Mouse (Mus musculus) stomach, postnatal 0 days (tissue): ENCODE data around the gene Fam189a1. TPM values are rescaled to one million over a fixed set of nuclear protein-coding genes. Genes with fewer than 3 reads are reported as not detected.

Experiments
- ATAC-seq: fragments of 200-750 bp; cut with Nextera tagmentation; 2 replicates; pipeline ENCODE4 v1.8.0; 2017; ENCODE audit not compliant: low FRiP score, low TSS enrichment
- DNase-seq: peaks from one replicate; pipeline ENCODE4 v3.0.0-alpha.2; 2016; ENCODE audit warnings: low spot score
- H3K27ac ChIP-seq: fragments of 300-500 bp; sonication (generic); replicated peaks from 2 replicates; pipeline ENCODE4 v1.5.1; 2014; ENCODE audit warnings: mild to moderate bottlenecking, control low read depth
- H3K27me3 ChIP-seq: fragments of 300-500 bp; sonication (generic); 2 replicates; pipeline ENCODE4 v1.6.1; 2014; ENCODE audit warnings: low read length; ENCODE audit not compliant: control insufficient read depth, insufficient read depth
- H3K36me3 ChIP-seq: fragments of 300-500 bp; sonication (generic); 2 replicates; pipeline ENCODE4 v1.6.1; 2014; ENCODE audit warnings: low read length, mixed read lengths; ENCODE audit not compliant: control insufficient read depth, insufficient read depth
- H3K4me1 ChIP-seq: fragments of 300-500 bp; sonication (generic); replicated peaks from 2 replicates; pipeline ENCODE4 v1.6.1; 2014; ENCODE audit warnings: antibody characterized with exemption; ENCODE audit not compliant: control insufficient read depth, insufficient read depth
- H3K4me2 ChIP-seq: fragments of 300-500 bp; sonication (generic); replicated peaks from 2 replicates; pipeline ENCODE4 v1.6.1; 2014; ENCODE audit warnings: low read depth, mild to moderate bottlenecking, control low read depth, moderate library complexity
- H3K4me3 ChIP-seq: fragments of 300-500 bp; sonication (generic); 2 replicates; pipeline ENCODE4 v1.5.1; 2014; ENCODE audit warnings: low read depth, low read length, control low read depth
- H3K9ac ChIP-seq: fragments of 300-500 bp; sonication (generic); 2 replicates; pipeline ENCODE4 v1.6.1; 2014; ENCODE audit warnings: mild to moderate bottlenecking, low read length, control low read depth, mixed read lengths
- H3K9me3 ChIP-seq: fragments of 300-500 bp; sonication (generic); 2 replicates; pipeline ENCODE4 v1.6.1; 2016; ENCODE audit warnings: low read length; ENCODE audit not compliant: control insufficient read depth
- CTCF ChIP-seq: IDR thresholded peaks from 2 replicates; pipeline ENCODE4 v1.5.1; 2016; ENCODE audit warnings: antibody characterized with exemption, low read depth, mild to moderate bottlenecking, moderate library complexity
- EP300 ChIP-seq: optimal IDR thresholded peaks from 2 replicates; pipeline ENCODE3; 2016; ENCODE audit warnings: antibody characterized with exemption
- WGBS: fragments of 180-500 bp; shearing (Covaris S2); extraction: QIAGEN DNeasy Blood & Tissue Kit; methylation state at CpG from one replicate; pipeline ENCODE4 v1.1.7; 2014; 5-methylcytosine and 5-hydroxymethylcytosine counted together
- polyA plus RNA-seq: library from polyadenylated mRNA; unstranded; fragments of >200 nt; fragmentation: Nextera tagmentation; extraction: Ambion mirVana; gene quantifications from 2 replicates; pipeline ENCODE4 v1.2.1, GENCODE M21; 2015

Fam189a1 gene
- polyA plus RNA-seq, 1 experiment from 2014 or later: 0.25 TPM

GRCm38 (mm10) chr7:64923918-64924317 lies 232.5 kb downstream of the Fam189a1 start:
- H3K4me2 ChIP-seq: no peak overlapping the region
- no peaks in the 10 kb centered on the region for H3K9me3 ChIP-seq
- TF ChIP-seq EP300 (no peak), CTCF (no peak)
- ATAC-seq: no peak
- no peaks in the 10 kb centered on the region for H3K36me3 ChIP-seq
- H3K4me3 ChIP-seq: no peak overlapping the region
- no peak for DNase-seq
- no peaks in the 10 kb centered on the region for H3K27me3 ChIP-seq
- H3K27ac ChIP-seq: no peak overlapping the region
- H3K9ac ChIP-seq: no peak overlapping the region
- 75% methylated on average over 5 of the region's 5 CpGs for WGBS
- no peaks in the 10 kb centered on the region for H3K4me1 ChIP-seq

- Histone ChIP-seq H3K27ac (no peak overlapping the region), H3K4me3 (no peak overlapping the region), H3K4me2 (no peak overlapping the region), H3K27me3 (no peaks in the 10 kb centered on the region), H3K4me1 (no peaks in the 10 kb centered on the region), H3K9me3 (no peaks in the 10 kb centered on the region), H3K9ac (no peak overlapping the region), H3K36me3 (no peaks in the 10 kb centered on the region)
- no peak for ATAC-seq
- no peak for TF ChIP-seq CTCF
- no peak for TF ChIP-seq EP300
- DNase-seq: no peak
- WGBS: 73% methylated on average over 13 of the region's 13 CpGs
These were observed 235.2 kb downstream of the Fam189a1 start for GRCm38 (mm10) chr7:64921189-64921588.

GRCm38 (mm10) chr7:64920735-64921134 lies 235.6 kb downstream of the Fam189a1 start:
- H3K36me3 ChIP-seq: no peaks in the 10 kb centered on the region
- no peaks in the 10 kb centered on the region for H3K27me3 ChIP-seq
- H3K9ac ChIP-seq: no peak overlapping the region
- TF ChIP-seq CTCF (no peak), EP300 (no peak)
- DNase-seq (no peak), ATAC-seq (no peak)
- H3K4me3 ChIP-seq: no peak overlapping the region
- no peaks in the 10 kb centered on the region for H3K4me1 ChIP-seq
- WGBS: 80% methylated on average over 5 of the region's 5 CpGs
- no peak overlapping the region for H3K4me2 ChIP-seq
- no peak overlapping the region for H3K27ac ChIP-seq
- no peaks in the 10 kb centered on the region for H3K9me3 ChIP-seq

GRCm38 (mm10) chr7:64916654-64917053 lies 239.7 kb downstream of the Fam189a1 start:
- Histone ChIP-seq H3K9me3 (no peaks in the 10 kb centered on the region), H3K36me3 (no peaks in the 10 kb centered on the region), H3K4me2 (no peak overlapping the region), H3K27ac (no peak overlapping the region), H3K4me1 (no peaks in the 10 kb centered on the region), H3K27me3 (no peaks in the 10 kb centered on the region), H3K4me3 (no peak overlapping the region), H3K9ac (no peak overlapping the region)
- TF ChIP-seq CTCF: no peak
- DNase-seq (no peak), ATAC-seq (0 out of 2 replicates have a peak, but pooled peaks have one; percentile 42)
- 33% methylated on average over 7 of the region's 7 CpGs for WGBS

GRCm38 (mm10) chr7:64915121-64915520 lies 241.2 kb downstream of the Fam189a1 start:
- H3K36me3 ChIP-seq: no peaks in the 10 kb centered on the region
- H3K27me3 ChIP-seq: no peaks in the 10 kb centered on the region
- DNase-seq (no peak), ATAC-seq (no peak)
- no peak overlapping the region for H3K9ac ChIP-seq
- WGBS: 31% methylated on average over 2 of the region's 2 CpGs
- H3K4me1 ChIP-seq: no peaks in the 10 kb centered on the region
- H3K4me3 ChIP-seq: no peak overlapping the region
- H3K4me2 ChIP-seq: no peak overlapping the region
- H3K9me3 ChIP-seq: no peaks in the 10 kb centered on the region
- no peak for TF ChIP-seq CTCF
- TF ChIP-seq EP300: no peak
- H3K27ac ChIP-seq: no peak overlapping the region

GRCm38 (mm10) chr7:64911945-64912344 lies 244.4 kb downstream of the Fam189a1 start:
- H3K4me1 ChIP-seq: no peaks in the 10 kb centered on the region
- TF ChIP-seq CTCF (no peak), EP300 (no peak)
- H3K4me2 ChIP-seq: no peak overlapping the region
- WGBS: 65% methylated on average over 2 of the region's 2 CpGs
- H3K9me3 ChIP-seq: no peaks in the 10 kb centered on the region
- no peak overlapping the region for H3K27ac ChIP-seq
- DNase-seq: no peak
- no peak for ATAC-seq
- H3K4me3 ChIP-seq: no peak overlapping the region
- no peak overlapping the region for H3K9ac ChIP-seq
- no peaks in the 10 kb centered on the region for H3K27me3 ChIP-seq
- no peaks in the 10 kb centered on the region for H3K36me3 ChIP-seq
